Mouse (Mus musculus) cerebellum, postnatal 25 days (tissue): Measurements from ENCODE around the gene Tpp1.

Source experiments
- DNase-seq, 2 experiments: peaks; one replicate each; pipeline ENCODE4 v3.0.0; 2021; ENCODE audit warnings: mixed read lengths in 2 of 2

Gene Tpp1

DNA sequence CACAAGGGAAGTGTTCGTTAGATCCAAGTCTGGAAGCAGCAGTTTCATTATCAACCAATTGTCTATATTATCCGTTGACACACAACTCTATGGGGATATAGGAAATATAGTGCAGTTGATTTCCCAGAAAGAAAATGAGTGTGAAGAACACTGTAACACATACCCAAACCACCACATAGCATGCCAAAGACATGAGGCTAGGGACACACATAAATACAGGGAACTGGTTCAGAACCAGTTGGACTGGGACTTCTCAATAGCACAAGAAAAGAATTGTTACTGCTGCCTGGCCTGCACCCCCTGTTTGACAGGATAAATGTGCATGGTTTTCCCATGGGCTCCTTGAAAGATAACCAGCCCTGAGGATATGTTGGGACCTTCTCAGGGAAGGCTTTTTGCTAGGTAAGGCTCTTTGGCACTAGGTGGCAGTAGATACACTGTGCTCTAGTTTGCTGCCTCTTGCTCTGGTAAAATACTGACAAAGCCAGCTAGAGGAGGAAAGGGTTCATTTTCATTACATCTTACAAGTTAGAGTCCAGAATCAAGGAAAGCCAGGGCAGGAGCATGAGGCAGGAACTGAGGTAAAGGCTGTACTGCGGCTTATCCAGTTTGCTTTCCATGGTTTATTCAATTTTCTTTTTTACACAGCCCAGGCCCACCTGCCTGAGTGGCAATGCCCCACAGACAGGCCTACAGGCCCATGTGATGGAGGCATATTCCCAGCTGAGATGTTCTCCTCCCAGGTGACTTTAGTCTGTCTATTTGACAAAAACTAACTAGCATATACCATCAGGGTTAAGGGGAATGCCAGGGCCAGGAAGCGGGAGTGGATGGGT is 25.7 kb downstream of the Tpp1 start:
- DNase-seq: peak; percentile 47 to 63

DNA sequence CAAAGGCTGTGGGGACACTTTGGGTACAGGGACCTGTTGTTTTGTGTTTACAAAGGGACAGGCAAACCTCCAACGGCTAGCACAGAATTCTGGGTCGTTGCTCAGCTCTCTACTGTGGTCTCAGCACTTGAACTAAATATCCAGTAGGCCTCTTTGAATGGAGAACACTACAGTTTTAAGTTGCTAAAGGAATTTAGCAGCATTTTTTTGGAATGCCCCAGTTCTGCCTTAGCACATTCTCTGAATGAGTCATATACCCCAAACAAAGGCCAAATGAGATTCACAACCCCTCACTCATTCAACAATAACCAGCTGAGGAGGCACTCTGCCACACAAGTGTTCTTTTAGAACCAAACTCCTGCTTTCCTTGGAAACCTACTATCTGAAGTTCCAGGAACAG is 30.1 kb downstream of the Tpp1 start:
- DNase-seq: no peak

DNA sequence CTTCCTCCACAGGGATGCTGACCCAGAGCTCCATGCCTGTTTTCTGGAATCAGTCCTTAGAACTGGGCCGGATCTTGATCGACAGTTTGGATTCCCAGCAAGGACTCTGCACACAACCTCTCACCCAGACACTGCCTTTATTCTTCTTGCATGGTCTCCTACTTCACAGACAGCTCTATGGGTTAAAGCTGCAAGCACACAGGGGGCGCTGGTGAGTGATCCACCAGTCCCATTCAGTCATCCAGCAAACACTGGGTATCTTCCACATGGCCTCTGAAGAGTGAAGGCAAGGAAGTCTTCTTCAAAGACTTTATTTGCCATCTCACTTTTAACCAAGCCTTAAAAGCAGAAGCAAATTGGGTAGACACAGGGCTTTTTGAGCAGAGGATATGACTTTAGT is 36.7 kb downstream of the Tpp1 start:
- DNase-seq: no peak

DNA sequence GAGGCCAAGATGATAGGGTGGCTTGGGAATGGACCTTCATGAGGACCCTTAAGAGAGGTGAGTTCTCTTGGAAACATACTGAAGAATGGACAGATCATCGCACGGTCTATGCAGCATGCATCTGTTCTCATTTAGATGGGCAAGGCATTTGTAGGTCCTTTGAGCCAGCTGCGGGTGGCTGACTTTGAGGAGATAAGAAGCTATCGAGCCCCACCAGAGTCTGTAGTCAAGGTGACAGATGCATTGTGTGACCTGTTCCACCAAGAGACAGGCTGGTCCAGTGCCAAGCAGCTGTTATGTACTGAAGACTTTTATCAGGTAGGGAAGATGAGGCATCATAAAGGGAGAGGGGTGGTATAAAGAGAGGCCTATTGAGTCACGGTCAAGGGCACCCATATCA is 43.3 kb downstream of the Tpp1 start:
- no peak for DNase-seq

DNA sequence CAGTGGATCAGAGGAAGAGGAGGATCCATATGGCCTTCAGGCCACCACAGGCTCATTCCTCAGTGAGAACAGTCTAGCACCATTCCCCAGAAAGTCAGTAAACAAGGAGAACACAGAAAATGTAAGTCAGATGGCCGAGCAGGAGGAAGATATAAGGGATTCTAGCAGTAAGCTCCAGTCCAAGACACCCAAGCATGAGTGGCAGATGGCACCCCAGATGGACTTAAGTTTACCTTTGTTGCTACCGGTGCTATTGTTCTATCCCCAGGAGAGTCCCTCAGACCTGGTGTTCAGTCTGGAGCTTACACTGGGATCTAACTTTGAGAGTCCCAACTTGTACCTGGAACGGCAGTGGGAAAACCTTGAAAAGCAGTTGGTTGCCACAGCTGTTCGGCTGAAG is 48.2 kb downstream of the Tpp1 start:
- peak; percentile 40 to 44 for DNase-seq

DNA sequence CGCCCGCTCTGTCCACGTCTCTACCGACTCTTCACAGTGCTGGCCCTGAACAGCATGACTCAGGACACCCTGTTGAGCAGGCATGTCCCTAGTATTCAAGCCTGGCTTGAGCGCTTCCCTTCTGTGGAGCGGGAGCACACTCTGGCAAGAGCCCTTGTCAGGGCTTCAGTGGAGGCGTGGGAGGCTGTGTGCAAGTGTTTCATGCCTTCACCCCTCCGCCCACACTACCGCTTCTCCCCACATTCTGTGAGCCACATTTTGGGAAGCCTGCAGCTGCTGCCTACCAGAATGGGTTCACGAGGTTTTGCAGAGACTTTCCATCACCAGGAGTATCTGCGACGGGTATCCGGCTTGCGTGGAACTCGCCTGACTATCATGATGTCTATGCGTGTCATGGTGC is 48.9 kb downstream of the Tpp1 start:
- peak; percentile 15 to 22 for DNase-seq
